Mouse (Mus musculus) neural tube, embryonic 11.5 days (tissue): ENCODE measurements around the gene Gal3st3. TPM values are rescaled to one million over a fixed set of nuclear protein-coding genes. Genes with fewer than 3 reads are reported as not detected.

Experiments
- ATAC-seq: fragments of 200-750 bp; cut with Nextera tagmentation; 2 replicates; pipeline ENCODE4 v1.8.0; 2017; ENCODE audit warnings: moderate number of reproducible peaks, mild to moderate bottlenecking, moderate TSS enrichment, moderate library complexity; ENCODE audit not compliant: insufficient read depth, low FRiP score, low TSS enrichment
- DNase-seq: peaks from one replicate; pipeline ENCODE4 v3.0.0-alpha.2; 2015; ENCODE audit warnings: low spot score
- H3K27ac ChIP-seq: fragments of 300-500 bp; sonication (generic); 2 replicates; pipeline ENCODE4 v1.5.1; 2014; ENCODE audit warnings: low read depth, mild to moderate bottlenecking, low read length
- H3K27me3 ChIP-seq: fragments of 300-500 bp; sonication (generic); 2 replicates; pipeline ENCODE4 v1.6.1; 2014; ENCODE audit warnings: mild to moderate bottlenecking, low read length, mixed read lengths; ENCODE audit not compliant: control insufficient read depth, insufficient read depth
- H3K36me3 ChIP-seq: fragments of 300-500 bp; sonication (generic); 2 replicates; pipeline ENCODE4 v1.6.1; 2014; ENCODE audit warnings: mild to moderate bottlenecking, low read length, moderate library complexity, mixed read lengths; ENCODE audit not compliant: control insufficient read depth, insufficient read depth
- H3K4me1 ChIP-seq: fragments of 300-500 bp; sonication (generic); 2 replicates; pipeline ENCODE4 v1.6.1; 2014; ENCODE audit warnings: low read length, mixed read lengths; ENCODE audit not compliant: control insufficient read depth, insufficient read depth
- H3K4me2 ChIP-seq: fragments of 300-500 bp; sonication (generic); 2 replicates; pipeline ENCODE4 v1.6.1; 2014; ENCODE audit warnings: low read depth, mild to moderate bottlenecking, moderate library complexity
- H3K4me3 ChIP-seq: fragments of 300-500 bp; sonication (generic); 2 replicates; pipeline ENCODE4 v1.5.1; 2014; ENCODE audit warnings: low read depth, low read length
- H3K9ac ChIP-seq: fragments of 300-500 bp; sonication (generic); 2 replicates; pipeline ENCODE4 v1.6.1; 2014; ENCODE audit warnings: mild to moderate bottlenecking, low read length
- H3K9me3 ChIP-seq: fragments of 300-500 bp; sonication (generic); 2 replicates; pipeline ENCODE4 v1.6.1; 2016; ENCODE audit warnings: low read length; ENCODE audit not compliant: control insufficient read depth
- WGBS: fragments of 180-500 bp; shearing (Covaris S2); extraction: QIAGEN DNeasy Blood & Tissue Kit; methylation state at CpG from one replicate; pipeline ENCODE4 v1.1.7; 2014; 5-methylcytosine and 5-hydroxymethylcytosine counted together
- polyA plus RNA-seq: library from polyadenylated mRNA; unstranded; fragments of >200 nt; fragmentation: Nextera tagmentation; extraction: Ambion mirVana; gene quantifications from 2 replicates; pipeline ENCODE4 v1.2.1, GENCODE M21; 2014

Gene Gal3st3
- polyA plus RNA-seq, 1 experiment from 2014 or later, result 17.8 TPM

GRCm38 (mm10) chr19:5327970-5328369 is 29.8 kb downstream of the Gal3st3 start:
- WGBS, result 81% methylated on average over 19 of the region's 19 CpGs
- H3K36me3 ChIP-seq, result no peaks in the 10 kb centered on the region
- H3K9me3 ChIP-seq, result no peaks in the 10 kb centered on the region
- no peak for ATAC-seq
- no peak overlapping the region for H3K27ac ChIP-seq
- H3K9ac ChIP-seq, result no peak overlapping the region
- H3K4me2 ChIP-seq, result no peak overlapping the region
- no peaks in the 10 kb centered on the region for H3K27me3 ChIP-seq
- no peak for DNase-seq
- H3K4me1 ChIP-seq, result no peaks in the 10 kb centered on the region
- no peak overlapping the region for H3K4me3 ChIP-seq

GRCm38 (mm10) chr19:5334741-5335140 is 36.6 kb downstream of the Gal3st3 start:
- no peaks in the 10 kb centered on the region for H3K36me3 ChIP-seq
- no peak for ATAC-seq

GRCm38 (mm10) chr19:5335441-5335840 is 37.3 kb downstream of the Gal3st3 start, which contains the start of gene Catsper1:
Gene Catsper1 (plus strand): TSS chr19:5335741.
- no peaks in the 10 kb centered on the region for H3K9me3 ChIP-seq
- H3K4me2 ChIP-seq, result no peak within 1 kb of the TSS
- H3K36me3 ChIP-seq, result no peaks in the 10 kb centered on the region
- H3K4me1 ChIP-seq, result no peaks in the 10 kb centered on the region
- H3K27ac ChIP-seq, result no peak within 1 kb of the TSS
- no peak for DNase-seq
- no peaks in the 10 kb centered on the region for H3K27me3 ChIP-seq
- H3K4me3 ChIP-seq, result no peak within 1 kb of the TSS
- no peak for ATAC-seq
- whole genome bisulfite sequencing, result 92% methylated on average over 6 of the region's 6 CpGs
- no peak within 1 kb of the TSS for H3K9ac ChIP-seq

More at GRCm38 (mm10) chr19:5334741-5335140, 36.6 kb downstream of the Gal3st3 start:
- H3K27ac ChIP-seq, result no peak overlapping the region
- H3K9ac ChIP-seq, result no peak overlapping the region
- no peaks in the 10 kb centered on the region for H3K27me3 ChIP-seq
- no peak overlapping the region for H3K4me2 ChIP-seq
- H3K4me3 ChIP-seq, result no peak overlapping the region
- H3K9me3 ChIP-seq, result no peaks in the 10 kb centered on the region
- 76% methylated on average over 5 of the region's 5 CpGs for WGBS
- no peak for DNase-seq
- H3K4me1 ChIP-seq, result no peaks in the 10 kb centered on the region

GRCm38 (mm10) chr19:5337975-5338374 is 39.8 kb downstream of the Gal3st3 start:
- DNase-seq, result peak; percentile 70
- Histone ChIP-seq H3K4me3 (no peak overlapping the region), H3K9me3 (no peaks in the 10 kb centered on the region), H3K27me3 (no peaks in the 10 kb centered on the region), H3K36me3 (no peaks in the 10 kb centered on the region), H3K4me2 (no peak overlapping the region), H3K9ac (no peak overlapping the region), H3K4me1 (no peaks in the 10 kb centered on the region), H3K27ac (no peak overlapping the region)
- 22% methylated on average over 5 of the region's 5 CpGs for WGBS
- no peak for ATAC-seq

- 89% methylated on average over 7 of the region's 7 CpGs for WGBS
- no peak overlapping the region for H3K27ac ChIP-seq
- no peak for ATAC-seq
These were observed 43.2 kb downstream of the Gal3st3 start for GRCm38 (mm10) chr19:5341360-5341759.

GRCm38 (mm10) chr19:5345297-5346131 is 47.4 kb downstream of the Gal3st3 start:
- Histone ChIP-seq H3K4me1 (no peaks in the 10 kb centered on the region), H3K27me3 (no peaks in the 10 kb centered on the region), H3K4me3 (no peak overlapping the region), H3K4me2 (no peak overlapping the region), H3K27ac (no peak overlapping the region), H3K9ac (no peak overlapping the region), H3K36me3 (no peaks in the 10 kb centered on the region), H3K9me3 (no peaks in the 10 kb centered on the region)
- 76% methylated on average over 6 of the region's 6 CpGs for WGBS
- DNase-seq (no peak), ATAC-seq (no peak)

More at GRCm38 (mm10) chr19:5341360-5341759, 43.2 kb downstream of the Gal3st3 start:
- Histone ChIP-seq H3K9ac (no peak overlapping the region), H3K4me1 (no peaks in the 10 kb centered on the region), H3K4me3 (no peak overlapping the region), H3K4me2 (no peak overlapping the region), H3K36me3 (no peaks in the 10 kb centered on the region), H3K27me3 (no peaks in the 10 kb centered on the region), H3K9me3 (no peaks in the 10 kb centered on the region)
- DNase-seq, result no peak

GRCm38 (mm10) chr19:5348064-5348463 is 49.9 kb downstream of the Gal3st3 start:
- Histone ChIP-seq H3K4me3 (no peak overlapping the region), H3K36me3 (no peaks in the 10 kb centered on the region), H3K4me1 (no peaks in the 10 kb centered on the region), H3K9ac (no peak overlapping the region), H3K9me3 (no peaks in the 10 kb centered on the region), H3K27ac (no peak overlapping the region), H3K4me2 (no peak overlapping the region), H3K27me3 (no peaks in the 10 kb centered on the region)
- WGBS, result 87% methylated on average over 6 of the region's 6 CpGs
- no peak for DNase-seq
- no peak for ATAC-seq

GRCm38 (mm10) chr19:5348526-5349501 is 50.7 kb downstream of the Gal3st3 start:
- H3K4me1 ChIP-seq, result no peaks in the 10 kb centered on the region
- DNase-seq (peak; percentile 35), ATAC-seq (no peak)
- peak overlapping the region; percentile 35 for H3K4me3 ChIP-seq
- H3K36me3 ChIP-seq, result no peaks in the 10 kb centered on the region
- no peak overlapping the region for H3K27ac ChIP-seq
- H3K27me3 ChIP-seq, result no peaks in the 10 kb centered on the region
- WGBS, result 5% methylated on average over 34 of the region's 34 CpGs
- peak overlapping the region; percentile 44 for H3K9ac ChIP-seq
- H3K9me3 ChIP-seq, result no peaks in the 10 kb centered on the region
- peak overlapping the region; percentile 66 for H3K4me2 ChIP-seq
